Mouse (Mus musculus) frontal cortex, adult 2 months (tissue): ENCODE measurements around the gene Gm12394. TPM values are rescaled to one million over a fixed set of nuclear protein-coding genes. Genes with fewer than 3 reads are reported as not detected.
"Not testable (repeated sequence)": the region's sequence is repeated elsewhere in the genome, so short reads cannot be mapped to it uniquely, and the experiment has no call there.

Source experiments
- DNase-seq, 2 experiments: peaks; one replicate each; pipeline ENCODE4 v3.0.0; 2022; ENCODE audit warnings: low spot score in 1 of 2; ENCODE audit errors: extremely low spot score in 1 of 2
- polyA plus RNA-seq: library from polyadenylated mRNA; depleted of rRNA; stranded (reverse); fragments of >200 nt; gene quantifications from 2 replicates; pipeline ENCODE4 v1.2.3, GENCODE M21; 2012; rRNA removed

Gene Gm12394
- 0.14 TPM in 1 of 2 replicates, not detected in the other for polyA plus RNA-seq

- DNase-seq: not testable (repeated sequence)
Measured at GRCm38 (mm10) chr4:42856671-42857070, at the start of gene Gm12394. TSS of gene Gm12394 (minus strand) at chr4:42856771.

- DNase-seq: no peak
Measured at GRCm38 (mm10) chr4:42904966-42905365, 48.4 kb upstream of the Gm12394 start.

GRCm38 (mm10) chr4:42904523-42904922 lies 48.0 kb upstream of the Gm12394 start:
- no peak for DNase-seq

GRCm38 (mm10) chr4:42903942-42904341 lies 47.4 kb upstream of the Gm12394 start:
- no peak for DNase-seq

GRCm38 (mm10) chr4:42902730-42903129 lies 46.2 kb upstream of the Gm12394 start:
- no peak for DNase-seq

- no peak for DNase-seq
Measured at GRCm38 (mm10) chr4:42902174-42902573, 45.6 kb upstream of the Gm12394 start.

GRCm38 (mm10) chr4:42900878-42901277 lies 44.3 kb upstream of the Gm12394 start:
- DNase-seq: peak; percentile 53 to 72

- DNase-seq: no peak
Measured at GRCm38 (mm10) chr4:42898914-42899313, 42.3 kb upstream of the Gm12394 start.

- DNase-seq: no peak
Measured at GRCm38 (mm10) chr4:42895118-42895517, 38.5 kb upstream of the Gm12394 start.

GRCm38 (mm10) chr4:42891176-42891575 lies 34.6 kb upstream of the Gm12394 start:
- DNase-seq: no peak

GRCm38 (mm10) chr4:42888806-42889205 lies 32.2 kb upstream of the Gm12394 start:
- DNase-seq: no peak

GRCm38 (mm10) chr4:42886926-42887325 lies 30.4 kb upstream of the Gm12394 start:
- DNase-seq: peak; percentile 40 to 60

- DNase-seq: no peak
Measured at GRCm38 (mm10) chr4:42880677-42880948, 24.0 kb upstream of the Gm12394 start.

- no peak for DNase-seq
Measured at GRCm38 (mm10) chr4:42879829-42880676, 23.5 kb upstream of the Gm12394 start.

- DNase-seq: no peak
Measured at GRCm38 (mm10) chr4:42877657-42878056, 21.1 kb upstream of the Gm12394 start.

- DNase-seq: peak in 1 of 2 experiments; percentile 80
Measured at GRCm38 (mm10) chr4:42876586-42877291, 20.2 kb upstream of the Gm12394 start.

- no peak for DNase-seq
Measured at GRCm38 (mm10) chr4:42874134-42874533, 17.6 kb upstream of the Gm12394 start, which contains the start of gene Fam205c. TSS of gene Fam205c (minus strand) at chr4:42874234.

- DNase-seq: no peak
Measured at GRCm38 (mm10) chr4:42872746-42873435, 16.3 kb upstream of the Gm12394 start.

GRCm38 (mm10) chr4:42872151-42872550 lies 15.6 kb upstream of the Gm12394 start:
- DNase-seq: no peak

- DNase-seq: peak in 1 of 2 experiments; percentile 15
Measured at GRCm38 (mm10) chr4:42870748-42871147, 14.2 kb upstream of the Gm12394 start.

- DNase-seq: no peak
Measured at GRCm38 (mm10) chr4:42868193-42868592, 11.6 kb upstream of the Gm12394 start.
